Mouse (Mus musculus) neural tube, embryonic 12.5 days (tissue): ENCODE results near the gene BC049715. TPM values are rescaled to one million over a fixed set of nuclear protein-coding genes. Genes with fewer than 3 reads are reported as not detected.

Experiments
- ATAC-seq: fragments of 200-750 bp; cut with Nextera tagmentation; 2 replicates; pipeline ENCODE4 v1.8.0; 2017; ENCODE audit warnings: low read depth, mild to moderate bottlenecking, moderate TSS enrichment, moderate library complexity; ENCODE audit not compliant: low FRiP score
- H3K27ac ChIP-seq: fragments of 300-500 bp; sonication (generic); 2 replicates; pipeline ENCODE4 v1.5.1; 2016
- H3K27me3 ChIP-seq: fragments of 300-500 bp; sonication (generic); replicated peaks from 2 replicates; pipeline ENCODE4 v1.6.1; 2016; ENCODE audit warnings: mild to moderate bottlenecking
- H3K36me3 ChIP-seq: fragments of 300-500 bp; sonication (generic); 2 replicates; pipeline ENCODE4 v1.6.1; 2016; ENCODE audit warnings: mild to moderate bottlenecking
- H3K4me1 ChIP-seq: fragments of 300-500 bp; sonication (generic); 2 replicates; pipeline ENCODE4 v1.6.1; 2016
- H3K4me2 ChIP-seq: fragments of 300-500 bp; sonication (generic); replicated peaks from 2 replicates; pipeline ENCODE4 v1.6.1; 2016; ENCODE audit warnings: mild to moderate bottlenecking
- H3K4me3 ChIP-seq: fragments of 300-500 bp; sonication (generic); 2 replicates; pipeline ENCODE4 v1.5.1; 2016
- H3K9ac ChIP-seq: fragments of 300-500 bp; sonication (generic); 2 replicates; pipeline ENCODE4 v1.6.1; 2016; ENCODE audit warnings: mild to moderate bottlenecking
- H3K9me3 ChIP-seq: fragments of 300-500 bp; sonication (generic); 2 replicates; pipeline ENCODE4 v1.6.1; 2016; ENCODE audit warnings: mild to moderate bottlenecking
- WGBS: fragments of 180-500 bp; shearing (Covaris S2); methylation state at CpG from one replicate; pipeline ENCODE4 v1.1.7; 2016; 5-methylcytosine and 5-hydroxymethylcytosine counted together
- polyA plus RNA-seq: library from polyadenylated mRNA; unstranded; fragments of >200 nt; fragmentation: Nextera tagmentation; extraction: Ambion mirVana; gene quantifications from 2 replicates; pipeline ENCODE4 v1.2.1, GENCODE M21; 2016

Gene BC049715
- polyA plus RNA-seq, 1 experiment from 2014 or later, result 1.1 TPM

DNA sequence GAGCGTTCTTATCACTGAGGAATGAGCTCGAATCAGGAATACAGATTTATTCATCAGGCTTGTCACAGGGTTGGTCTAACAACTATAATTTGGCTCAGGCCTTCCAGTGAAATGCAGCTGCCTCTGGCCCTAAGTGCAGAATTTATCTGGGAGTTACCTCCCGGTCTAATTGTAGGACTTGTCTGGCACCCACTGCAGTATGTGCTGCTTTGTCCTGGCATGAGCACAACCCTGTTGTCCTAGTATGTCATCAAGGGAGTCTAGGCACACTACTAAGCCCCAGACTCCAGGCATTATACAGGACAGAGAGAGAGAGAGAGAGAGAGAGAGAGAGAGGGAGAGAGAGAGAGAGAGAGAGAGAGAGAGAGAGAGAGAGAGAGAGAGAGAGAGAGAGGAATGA lies 9.9 kb downstream of the BC049715 start:
- 84% methylated on average over 3 of the region's 3 CpGs for WGBS
- Histone ChIP-seq H3K9ac (no peak overlapping the region), H3K4me2 (no peak overlapping the region), H3K4me3 (no peak overlapping the region), H3K36me3 (no peaks in the 10 kb centered on the region), H3K27ac (no peak overlapping the region), H3K9me3 (no peaks in the 10 kb centered on the region), H3K27me3 (no peaks in the 10 kb centered on the region), H3K4me1 (no peaks in the 10 kb centered on the region)
- ATAC-seq, result no peak

DNA sequence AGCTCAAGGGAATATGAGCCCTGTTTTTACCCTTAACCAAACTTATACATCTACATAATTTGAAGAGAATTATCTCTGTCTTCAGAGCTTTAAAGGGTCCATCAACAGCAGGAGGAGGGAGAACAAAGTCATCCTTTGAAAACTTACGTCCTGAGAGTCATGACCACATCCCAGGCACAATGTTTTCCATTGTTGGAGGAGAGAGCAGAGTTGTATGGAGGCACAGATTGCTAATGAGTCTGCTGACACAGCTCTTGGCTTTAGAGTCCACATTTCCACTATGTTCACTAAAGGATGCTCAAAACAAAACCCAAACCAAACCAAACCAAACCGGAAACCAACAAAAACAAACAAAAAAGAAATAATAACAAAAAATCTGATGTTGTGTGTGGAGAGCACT lies 17.5 kb downstream of the BC049715 start:
- no peak overlapping the region for H3K9ac ChIP-seq
- no peaks in the 10 kb centered on the region for H3K9me3 ChIP-seq
- WGBS, result 50% methylated on average over 2 of the region's 2 CpGs
- H3K27me3 ChIP-seq, result no peaks in the 10 kb centered on the region
- no peaks in the 10 kb centered on the region for H3K36me3 ChIP-seq
- H3K4me3 ChIP-seq, result no peak overlapping the region
- H3K27ac ChIP-seq, result no peak overlapping the region
- no peaks in the 10 kb centered on the region for H3K4me1 ChIP-seq
- no peak overlapping the region for H3K4me2 ChIP-seq
- ATAC-seq, result no peak

DNA sequence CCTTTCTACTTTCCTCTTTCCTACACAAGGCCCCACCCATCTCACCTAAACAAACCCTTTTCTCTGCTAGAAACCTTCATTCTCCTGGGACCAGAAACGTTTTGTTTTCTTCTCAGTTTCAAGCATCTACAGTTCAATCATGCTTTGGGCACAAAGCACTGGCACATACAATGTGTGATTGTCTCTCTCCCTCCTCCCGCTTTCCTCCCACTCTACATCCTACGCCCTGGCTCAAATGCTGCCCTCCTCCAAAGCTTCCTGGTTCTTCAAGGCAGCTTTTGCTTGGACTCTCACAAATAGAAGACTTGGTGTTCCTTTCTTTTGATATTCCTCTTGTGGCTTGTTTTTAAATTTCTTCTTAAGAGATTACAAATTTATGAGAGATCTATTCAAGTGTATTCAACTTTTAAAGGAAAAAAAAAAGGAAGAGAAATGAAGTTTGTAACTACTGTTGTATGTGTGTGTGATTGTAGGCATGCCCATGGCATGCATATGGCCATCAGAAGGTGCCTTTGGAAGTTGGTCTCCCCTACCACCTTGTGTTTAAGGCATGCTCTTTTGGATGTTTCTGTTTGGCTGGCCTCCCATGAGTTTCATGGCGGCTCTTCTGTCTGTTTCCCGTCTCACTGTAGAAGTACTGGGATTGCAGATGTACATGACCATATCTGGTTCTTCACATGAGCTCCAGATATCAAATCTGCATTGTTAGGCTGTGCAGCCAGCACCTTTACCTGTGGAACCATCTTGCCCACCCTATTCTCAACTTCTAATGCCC lies 18.5 kb downstream of the BC049715 start:
- ATAC-seq, result no peak
- WGBS, result 75% methylated on average over 5 of the region's 5 CpGs
- no peaks in the 10 kb centered on the region for H3K4me1 ChIP-seq
- H3K27ac ChIP-seq, result no peak overlapping the region
- no peaks in the 10 kb centered on the region for H3K9me3 ChIP-seq
- no peaks in the 10 kb centered on the region for H3K27me3 ChIP-seq
- no peak overlapping the region for H3K9ac ChIP-seq
- H3K4me3 ChIP-seq, result no peak overlapping the region
- H3K4me2 ChIP-seq, result no peak overlapping the region
- no peaks in the 10 kb centered on the region for H3K36me3 ChIP-seq

DNA sequence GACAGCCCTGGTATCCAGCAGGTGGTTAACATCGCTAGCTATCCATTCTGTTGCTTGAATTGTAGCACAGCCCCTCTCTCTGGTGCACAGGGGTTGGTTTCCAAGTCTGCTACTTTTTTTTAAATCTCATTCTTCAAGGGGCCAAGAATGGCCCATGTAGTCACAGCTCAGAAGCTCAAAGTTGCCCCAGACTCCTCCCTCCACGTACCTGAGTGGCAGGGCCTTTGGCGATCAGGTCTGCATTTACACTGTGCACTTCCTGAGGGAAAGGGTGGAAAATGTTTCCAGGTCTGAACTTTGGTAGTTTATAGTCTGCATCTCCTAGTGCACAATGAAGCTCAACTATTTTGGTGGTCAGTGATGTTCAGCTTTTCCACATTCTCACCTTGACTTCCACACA lies 19.8 kb downstream of the BC049715 start:
- WGBS, result 92% methylated on average over 3 of the region's 3 CpGs
- no peaks in the 10 kb centered on the region for H3K27me3 ChIP-seq
- H3K4me1 ChIP-seq, result no peaks in the 10 kb centered on the region
- no peak for ATAC-seq
- H3K36me3 ChIP-seq, result no peaks in the 10 kb centered on the region
- H3K9ac ChIP-seq, result no peak overlapping the region
- no peak overlapping the region for H3K4me2 ChIP-seq
- H3K9me3 ChIP-seq, result no peaks in the 10 kb centered on the region
- H3K4me3 ChIP-seq, result no peak overlapping the region
- no peak overlapping the region for H3K27ac ChIP-seq

DNA sequence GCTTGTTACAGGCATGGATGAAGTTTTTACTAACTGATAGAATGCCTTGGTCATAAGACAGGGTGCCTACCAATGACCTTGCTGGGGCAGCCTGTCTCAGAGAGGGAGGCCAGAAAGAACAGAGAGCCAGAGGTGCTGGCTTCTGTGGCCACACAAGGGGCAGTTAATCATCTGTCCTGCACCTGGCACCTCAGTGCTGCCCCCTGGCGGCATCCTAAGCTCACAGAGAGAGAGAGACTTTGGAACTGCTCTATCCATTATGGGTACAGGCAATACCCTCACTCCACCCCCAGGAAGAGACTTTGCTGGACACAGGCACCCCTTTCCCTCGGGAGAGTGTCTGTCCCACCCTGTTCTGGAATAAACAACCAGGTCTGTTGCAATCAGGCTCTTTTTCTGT lies 20.4 kb downstream of the BC049715 start:
- Histone ChIP-seq H3K9ac (no peak overlapping the region), H3K9me3 (no peaks in the 10 kb centered on the region), H3K4me1 (peaks cover 3% of the 10 kb centered on the region; the same call in 1 of the 2 replicates), H3K27me3 (no peaks in the 10 kb centered on the region), H3K4me3 (no peak overlapping the region), H3K27ac (no peak overlapping the region), H3K36me3 (no peaks in the 10 kb centered on the region), H3K4me2 (no peak overlapping the region)
- 24% methylated on average over 2 of the region's 2 CpGs for WGBS
- no peak for ATAC-seq

DNA sequence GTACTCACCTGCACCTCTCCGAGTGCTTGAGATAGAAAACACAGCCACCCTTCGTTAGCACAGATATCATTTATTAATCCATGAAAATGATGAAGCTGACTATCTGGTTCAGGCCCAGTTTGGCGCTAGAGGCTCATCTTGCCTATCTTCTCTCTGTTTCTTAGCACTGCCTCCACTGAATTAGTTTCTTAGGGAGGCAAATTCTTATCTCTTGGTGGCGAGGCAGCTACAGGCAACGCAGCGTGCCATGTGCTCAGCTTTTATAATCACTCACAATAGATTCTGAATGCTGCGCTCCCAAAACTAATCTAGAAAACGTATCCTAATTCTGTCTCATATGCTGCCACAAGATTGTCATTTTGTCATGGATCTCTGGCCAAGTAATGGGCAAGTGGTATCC lies 21.0 kb downstream of the BC049715 start:
- Histone ChIP-seq H3K4me2 (no peak overlapping the region), H3K4me3 (no peak overlapping the region), H3K4me1 (peaks cover 4% of the 10 kb centered on the region; the same call in 1 of the 2 replicates), H3K9me3 (no peaks in the 10 kb centered on the region), H3K36me3 (no peaks in the 10 kb centered on the region), H3K9ac (no peak overlapping the region), H3K27me3 (no peaks in the 10 kb centered on the region), H3K27ac (no peak overlapping the region)
- 90% methylated on average over 8 of the region's 8 CpGs for WGBS
- no peak for ATAC-seq

DNA sequence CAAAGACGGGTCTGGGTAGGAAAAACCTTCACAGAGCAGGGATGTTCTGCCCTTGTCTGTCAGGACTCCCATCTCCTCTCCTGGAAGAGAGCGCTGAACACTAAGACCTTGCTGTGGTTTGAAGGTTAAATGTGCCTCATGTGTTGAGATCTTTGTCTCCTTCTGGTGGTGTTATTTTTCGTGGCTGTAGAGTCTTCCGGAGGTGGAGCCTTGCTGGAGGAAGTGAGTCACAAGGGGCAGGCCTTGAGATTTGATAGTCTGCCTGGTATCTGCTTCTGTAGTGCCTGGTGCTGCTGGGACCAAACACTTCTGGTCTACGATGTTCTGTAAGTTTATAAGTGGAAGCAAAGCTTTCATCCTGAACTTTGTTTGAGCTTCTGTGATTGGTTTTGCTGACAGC lies 21.5 kb downstream of the BC049715 start:
- Histone ChIP-seq H3K27me3 (no peaks in the 10 kb centered on the region), H3K4me3 (no peak overlapping the region), H3K4me1 (peaks cover 4% of the 10 kb centered on the region; the same call in 1 of the 2 replicates), H3K4me2 (no peak overlapping the region), H3K9ac (no peak overlapping the region), H3K9me3 (no peaks in the 10 kb centered on the region), H3K27ac (no peak overlapping the region), H3K36me3 (no peaks in the 10 kb centered on the region)
- WGBS, result 88% methylated on average over 5 of the region's 5 CpGs
- no peak for ATAC-seq

DNA sequence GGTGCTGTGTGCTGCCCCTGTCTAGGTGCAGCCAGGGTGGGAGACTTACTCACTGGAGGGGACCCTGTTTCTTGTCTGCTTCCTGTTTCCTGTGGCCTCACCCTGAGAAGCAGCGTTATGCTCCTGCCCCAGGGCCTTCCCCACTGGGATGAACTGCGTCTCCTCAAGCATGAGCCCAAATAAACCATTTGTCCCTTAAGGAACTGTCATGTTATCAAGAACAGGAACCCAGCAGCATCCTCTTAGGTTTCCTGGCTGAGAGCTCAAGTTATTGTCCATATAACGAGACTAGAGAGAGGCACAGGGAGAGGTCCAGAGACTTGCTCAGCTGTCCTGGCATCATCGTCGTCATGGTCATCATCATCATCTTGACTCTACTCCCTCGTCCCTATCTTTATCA lies 22.8 kb downstream of the BC049715 start:
- ATAC-seq, result no peak
- Histone ChIP-seq H3K27ac (no peak overlapping the region), H3K36me3 (no peaks in the 10 kb centered on the region), H3K4me3 (no peak overlapping the region), H3K9ac (no peak overlapping the region), H3K27me3 (no peaks in the 10 kb centered on the region), H3K4me2 (no peak overlapping the region), H3K4me1 (peaks cover 4% of the 10 kb centered on the region; the same call in 1 of the 2 replicates), H3K9me3 (no peaks in the 10 kb centered on the region)
- WGBS, result 80% methylated on average over 6 of the region's 6 CpGs

DNA sequence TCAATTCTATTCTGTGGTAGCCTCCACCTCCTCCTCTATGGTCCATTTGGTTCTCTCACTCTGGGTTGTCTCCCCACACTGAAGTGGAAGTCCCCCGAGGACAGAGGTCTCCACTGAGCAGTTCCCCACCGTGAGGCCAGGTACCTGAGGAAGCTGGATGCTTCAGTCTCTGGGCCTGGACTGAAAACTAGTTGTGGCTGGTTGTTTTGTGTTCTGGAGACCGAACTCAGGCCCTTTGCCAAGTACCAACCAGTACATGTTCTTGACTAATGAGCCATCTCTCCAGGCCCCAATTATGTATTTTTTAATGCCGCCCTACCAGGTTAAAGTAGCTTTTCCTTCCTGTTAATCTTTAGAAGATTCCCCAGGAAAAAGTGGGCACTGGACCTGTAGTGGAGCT lies 24.9 kb downstream of the BC049715 start:
- 86% methylated on average over 4 of the region's 4 CpGs for WGBS
- Histone ChIP-seq H3K27ac (no peak overlapping the region), H3K9me3 (no peaks in the 10 kb centered on the region), H3K4me1 (peaks cover 5% of the 10 kb centered on the region; the same call in 1 of the 2 replicates), H3K9ac (no peak overlapping the region), H3K36me3 (no peaks in the 10 kb centered on the region), H3K27me3 (no peaks in the 10 kb centered on the region), H3K4me3 (no peak overlapping the region), H3K4me2 (no peak overlapping the region)
- no peak for ATAC-seq

DNA sequence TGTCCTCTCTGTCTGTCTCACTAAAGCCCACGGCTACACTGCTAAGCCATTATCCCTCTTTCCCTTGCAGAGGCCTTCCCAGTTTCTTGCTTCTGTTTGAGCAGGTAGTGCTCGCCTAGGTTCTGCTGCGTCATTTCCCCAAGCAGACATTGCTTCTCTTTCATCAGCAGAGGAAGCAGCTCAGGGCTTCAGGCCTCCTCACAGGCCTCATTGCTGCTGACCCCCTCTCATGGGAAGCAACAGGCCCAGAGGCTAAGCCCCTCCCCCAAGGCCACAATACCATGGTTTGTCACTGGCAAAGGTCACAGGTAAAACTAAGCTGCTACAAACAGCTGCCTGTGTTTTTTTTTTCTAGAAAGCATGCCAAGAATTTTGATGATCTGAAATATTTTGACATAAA lies 25.3 kb downstream of the BC049715 start:
- Histone ChIP-seq H3K27me3 (no peaks in the 10 kb centered on the region), H3K9me3 (no peaks in the 10 kb centered on the region), H3K4me3 (no peak overlapping the region), H3K4me1 (peaks cover 9% of the 10 kb centered on the region), H3K4me2 (no peak overlapping the region), H3K9ac (no peak overlapping the region), H3K27ac (no peak overlapping the region), H3K36me3 (no peaks in the 10 kb centered on the region)
- ATAC-seq, result no peak
- WGBS, result 55% methylated on average over 3 of the region's 3 CpGs

DNA sequence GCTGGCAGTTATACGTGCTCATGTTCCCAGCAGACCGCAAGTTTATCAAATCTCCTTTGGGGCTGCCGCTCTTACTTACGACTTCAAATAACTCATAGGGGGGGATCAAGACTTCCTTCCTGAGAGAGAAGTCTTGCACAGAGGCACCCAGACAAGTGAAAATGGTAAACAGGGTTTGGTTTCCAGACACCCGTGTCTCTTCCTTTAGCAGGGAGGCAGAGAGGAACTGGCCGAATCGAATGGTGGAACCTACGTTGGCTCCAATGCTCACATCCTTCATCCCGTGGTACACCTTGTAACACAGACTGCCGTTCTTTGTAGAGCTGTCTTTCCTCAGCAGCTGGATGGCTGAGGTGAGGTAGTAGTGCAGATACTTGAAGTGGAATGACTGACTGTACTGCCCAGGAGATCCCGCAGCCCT lies 26.9 kb downstream of the BC049715 start:
- no peaks in the 10 kb centered on the region for H3K27me3 ChIP-seq
- no peak for ATAC-seq
- H3K4me3 ChIP-seq, result no peak overlapping the region
- no peaks in the 10 kb centered on the region for H3K36me3 ChIP-seq
- H3K4me2 ChIP-seq, result no peak overlapping the region
- WGBS, result 91% methylated on average over 11 of the region's 11 CpGs
- H3K4me1 ChIP-seq, result peaks cover 9% of the 10 kb centered on the region
- no peak overlapping the region for H3K27ac ChIP-seq
- no peak overlapping the region for H3K9ac ChIP-seq
- no peaks in the 10 kb centered on the region for H3K9me3 ChIP-seq

DNA sequence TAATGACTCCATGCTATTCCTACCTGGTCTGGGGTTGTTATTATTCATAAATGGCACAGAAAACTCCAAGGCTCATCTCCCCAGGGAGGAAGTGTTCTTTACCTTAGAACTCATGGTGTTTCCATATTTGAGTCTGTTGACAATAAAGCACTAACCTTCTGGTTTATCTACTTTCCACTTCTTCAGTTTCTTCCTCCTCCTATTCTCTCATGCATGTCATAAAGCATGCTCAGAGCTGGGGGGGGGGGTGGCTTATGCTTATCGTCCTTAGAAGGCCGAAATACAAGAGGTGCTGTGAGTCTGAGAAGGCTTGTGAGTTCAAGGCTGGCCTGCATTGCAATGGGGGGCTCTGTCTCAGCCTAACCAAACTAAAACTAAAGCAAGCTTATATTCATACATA lies 27.8 kb downstream of the BC049715 start:
- Histone ChIP-seq H3K4me2 (no peak overlapping the region), H3K4me3 (no peak overlapping the region), H3K36me3 (no peaks in the 10 kb centered on the region), H3K9ac (no peak overlapping the region), H3K4me1 (peaks cover 9% of the 10 kb centered on the region), H3K27ac (no peak overlapping the region), H3K27me3 (no peaks in the 10 kb centered on the region), H3K9me3 (no peaks in the 10 kb centered on the region)
- ATAC-seq, result no peak
- 86% methylated on average over 2 of the region's 2 CpGs for WGBS

DNA sequence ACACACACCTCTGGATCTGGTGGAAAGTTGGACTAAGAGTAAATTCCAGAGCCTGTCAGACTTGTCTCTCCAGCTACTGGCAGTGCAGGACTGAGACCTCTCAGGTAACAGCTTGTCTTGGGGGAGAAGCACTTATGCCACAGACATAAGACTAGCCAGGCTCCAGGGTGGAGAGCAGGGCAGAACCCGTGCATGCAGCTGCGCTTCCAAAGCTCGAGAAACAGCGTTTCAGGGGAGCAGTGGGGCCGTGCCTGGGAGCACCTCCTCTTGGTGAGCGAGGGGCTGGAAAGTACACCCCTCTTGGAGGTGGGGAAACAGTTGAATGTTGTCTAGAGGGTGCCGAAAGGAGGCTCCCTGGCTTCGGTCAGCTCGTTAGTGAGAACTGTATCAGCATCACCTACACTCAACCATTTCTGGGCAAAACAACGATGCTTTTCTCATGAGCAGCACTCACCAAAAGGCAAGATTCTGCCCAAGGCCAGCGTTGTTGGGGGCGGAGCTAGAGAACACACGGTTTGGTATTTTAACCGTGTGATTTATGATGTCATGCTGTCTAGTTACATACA lies 28.7 kb downstream of the BC049715 start:
- WGBS, result 75% methylated on average over 14 of the region's 14 CpGs
- no peak overlapping the region for H3K9ac ChIP-seq
- H3K9me3 ChIP-seq, result no peaks in the 10 kb centered on the region
- H3K36me3 ChIP-seq, result no peaks in the 10 kb centered on the region
- no peak overlapping the region for H3K4me2 ChIP-seq
- H3K27ac ChIP-seq, result no peak overlapping the region
- ATAC-seq, result no peak
- peaks cover 9% of the 10 kb centered on the region for H3K4me1 ChIP-seq
- no peaks in the 10 kb centered on the region for H3K27me3 ChIP-seq
- H3K4me3 ChIP-seq, result no peak overlapping the region
